Mouse (Mus musculus): ENCODE data around the gene Slc1a4. TPM values are rescaled to one million over a fixed set of nuclear protein-coding genes. Genes with fewer than 3 reads are reported as not detected.

The Slc1a4 gene
- 65.5 and 65.6 TPM in 2 replicates for polyA plus RNA-seq (2015; fragmentation: Nextera tagmentation; extraction: Ambion mirVana)

- Histone ChIP-seq H3K4me1 (replicated peaks) (peaks cover 43% of the 10 kb centered on the region), H3K9ac (peak within 1 kb of the TSS; percentile 87), H3K9me3 (no peaks in the 10 kb centered on the region), H3K4me2 (peak within 1 kb of the TSS; percentile 71), H3K27me3 (no peaks in the 10 kb centered on the region), H3K4me3 (peak within 1 kb of the TSS; percentile 64), H3K36me3 (no peaks in the 10 kb centered on the region), H3K27ac (replicated peaks) (peak within 1 kb of the TSS; percentile 96)
- peak; percentile 99 for ATAC-seq (ENCODE audit: low FRiP score, low read depth)
- under 1% methylated on average over 48 of the region's 48 CpGs for whole genome bisulfite sequencing
These were observed at the start of gene Slc1a4 for GRCm38 (mm10) chr11:20332561-20333514. TSS of gene Slc1a4 (minus strand) at chr11:20332713.

- no peak overlapping the region for H3K27ac ChIP-seq (replicated peaks)
- H3K9me3 ChIP-seq = no peaks in the 10 kb centered on the region
- ATAC-seq (ENCODE audit: low FRiP score, low read depth) = no peak; the same call in 1 of the 2 replicates
- no peaks in the 10 kb centered on the region for H3K4me1 ChIP-seq (replicated peaks)
- no peaks in the 10 kb centered on the region for H3K27me3 ChIP-seq
- no peak overlapping the region for H3K4me2 ChIP-seq
- H3K9ac ChIP-seq = no peak overlapping the region
- 58% methylated on average over 4 of the region's 4 CpGs for WGBS
- H3K4me3 ChIP-seq = no peak overlapping the region
- H3K36me3 ChIP-seq = no peaks in the 10 kb centered on the region
These were observed 47.6 kb upstream of the Slc1a4 start for GRCm38 (mm10) chr11:20380106-20380505.

GRCm38 (mm10) chr11:20376642-20377041 is 44.1 kb upstream of the Slc1a4 start:
- no peaks in the 10 kb centered on the region for H3K27me3 ChIP-seq
- ATAC-seq (ENCODE audit: low FRiP score, low read depth) = no peak
- H3K4me2 ChIP-seq = no peak overlapping the region
- 94% methylated on average over 7 of the region's 7 CpGs for WGBS
- H3K9ac ChIP-seq = no peak overlapping the region
- H3K4me3 ChIP-seq = no peak overlapping the region
- no peak overlapping the region for H3K27ac ChIP-seq (replicated peaks)
- H3K4me1 ChIP-seq (replicated peaks) = no peaks in the 10 kb centered on the region
- H3K9me3 ChIP-seq = no peaks in the 10 kb centered on the region
- H3K36me3 ChIP-seq = no peaks in the 10 kb centered on the region

GRCm38 (mm10) chr11:20372616-20373211 is 40.2 kb upstream of the Slc1a4 start:
- peak; percentile 54; the same call in 1 of the 2 replicates for ATAC-seq (ENCODE audit: low FRiP score, low read depth)
- WGBS = 73% methylated on average over 8 of the region's 8 CpGs

GRCm38 (mm10) chr11:20370486-20370885 is 38.0 kb upstream of the Slc1a4 start:
- no peak for ATAC-seq (ENCODE audit: low FRiP score, low read depth)
- Histone ChIP-seq H3K4me3 (no peak overlapping the region), H3K27ac (replicated peaks) (no peak overlapping the region), H3K27me3 (no peaks in the 10 kb centered on the region), H3K36me3 (no peaks in the 10 kb centered on the region), H3K9me3 (no peaks in the 10 kb centered on the region), H3K9ac (no peak overlapping the region), H3K4me1 (replicated peaks) (no peaks in the 10 kb centered on the region), H3K4me2 (no peak overlapping the region)
- WGBS = 90% methylated on average over 2 of the region's 2 CpGs

More at GRCm38 (mm10) chr11:20372616-20373211, 40.2 kb upstream of the Slc1a4 start:
- no peak overlapping the region for H3K9ac ChIP-seq
- H3K4me2 ChIP-seq = no peak overlapping the region
- no peaks in the 10 kb centered on the region for H3K27me3 ChIP-seq
- no peak overlapping the region for H3K27ac ChIP-seq (replicated peaks)
- H3K4me3 ChIP-seq = no peak overlapping the region
- H3K36me3 ChIP-seq = no peaks in the 10 kb centered on the region
- no peaks in the 10 kb centered on the region for H3K4me1 ChIP-seq (replicated peaks)
- no peaks in the 10 kb centered on the region for H3K9me3 ChIP-seq

GRCm38 (mm10) chr11:20366456-20366855 is 33.9 kb upstream of the Slc1a4 start:
- Histone ChIP-seq H3K9ac (no peak overlapping the region), H3K27ac (replicated peaks) (no peak overlapping the region), H3K4me2 (no peak overlapping the region), H3K4me3 (no peak overlapping the region), H3K4me1 (replicated peaks) (no peaks in the 10 kb centered on the region), H3K36me3 (no peaks in the 10 kb centered on the region), H3K9me3 (no peaks in the 10 kb centered on the region), H3K27me3 (no peaks in the 10 kb centered on the region)
- ATAC-seq (ENCODE audit: low FRiP score, low read depth) = no peak
- 86% methylated on average over 1 of the region's 1 CpGs for WGBS

- WGBS = 86% methylated on average over 3 of the region's 3 CpGs
- Histone ChIP-seq H3K4me2 (no peak overlapping the region), H3K9ac (no peak overlapping the region), H3K27me3 (no peaks in the 10 kb centered on the region), H3K27ac (replicated peaks) (no peak overlapping the region), H3K36me3 (no peaks in the 10 kb centered on the region), H3K9me3 (no peaks in the 10 kb centered on the region), H3K4me3 (no peak overlapping the region), H3K4me1 (replicated peaks) (no peaks in the 10 kb centered on the region)
- ATAC-seq (ENCODE audit: low FRiP score, low read depth) = no peak
These were observed 28.8 kb upstream of the Slc1a4 start for GRCm38 (mm10) chr11:20361354-20361753.

- Histone ChIP-seq H3K9me3 (no peaks in the 10 kb centered on the region), H3K4me1 (replicated peaks) (no peaks in the 10 kb centered on the region), H3K4me2 (no peak overlapping the region), H3K36me3 (no peaks in the 10 kb centered on the region), H3K27ac (replicated peaks) (no peak overlapping the region), H3K27me3 (no peaks in the 10 kb centered on the region), H3K9ac (no peak overlapping the region), H3K4me3 (no peak overlapping the region)
- ATAC-seq (ENCODE audit: low FRiP score, low read depth) = no peak
- WGBS = 71% methylated on average over 9 of the region's 9 CpGs
These were observed 25.4 kb upstream of the Slc1a4 start for GRCm38 (mm10) chr11:20357684-20358447.

GRCm38 (mm10) chr11:20348466-20348865 is 16.0 kb upstream of the Slc1a4 start:
- Histone ChIP-seq H3K27me3 (no peaks in the 10 kb centered on the region), H3K4me2 (no peak overlapping the region), H3K4me3 (no peak overlapping the region), H3K9ac (no peak overlapping the region), H3K36me3 (no peaks in the 10 kb centered on the region), H3K4me1 (replicated peaks) (no peaks in the 10 kb centered on the region), H3K27ac (replicated peaks) (no peak overlapping the region), H3K9me3 (no peaks in the 10 kb centered on the region)
- WGBS = 87% methylated on average over 2 of the region's 2 CpGs
- ATAC-seq (ENCODE audit: low FRiP score, low read depth) = no peak

- no peak for ATAC-seq (ENCODE audit: low FRiP score, low read depth)
- WGBS = 52% methylated on average over 6 of the region's 6 CpGs
- Histone ChIP-seq H3K27ac (replicated peaks) (no peak overlapping the region), H3K9me3 (no peaks in the 10 kb centered on the region), H3K36me3 (no peaks in the 10 kb centered on the region), H3K9ac (no peak overlapping the region), H3K4me3 (no peak overlapping the region), H3K4me2 (no peak overlapping the region), H3K27me3 (no peaks in the 10 kb centered on the region), H3K4me1 (replicated peaks) (no peaks in the 10 kb centered on the region)
These were observed 15.0 kb upstream of the Slc1a4 start for GRCm38 (mm10) chr11:20347548-20347947.

GRCm38 (mm10) chr11:20346369-20346768 is 13.9 kb upstream of the Slc1a4 start:
- no peak overlapping the region for H3K27ac ChIP-seq (replicated peaks)
- H3K4me3 ChIP-seq = no peak overlapping the region
- no peaks in the 10 kb centered on the region for H3K4me1 ChIP-seq (replicated peaks)
- no peaks in the 10 kb centered on the region for H3K36me3 ChIP-seq
- H3K27me3 ChIP-seq = no peaks in the 10 kb centered on the region
- H3K4me2 ChIP-seq = no peak overlapping the region
- 76% methylated on average over 2 of the region's 2 CpGs for WGBS
- no peaks in the 10 kb centered on the region for H3K9me3 ChIP-seq
- no peak for ATAC-seq (ENCODE audit: low FRiP score, low read depth)
- no peak overlapping the region for H3K9ac ChIP-seq

GRCm38 (mm10) chr11:20343952-20344351 is 11.4 kb upstream of the Slc1a4 start:
- Histone ChIP-seq H3K9ac (no peak overlapping the region), H3K4me2 (no peak overlapping the region), H3K4me3 (no peak overlapping the region), H3K4me1 (replicated peaks) (no peaks in the 10 kb centered on the region), H3K36me3 (no peaks in the 10 kb centered on the region), H3K27ac (replicated peaks) (no peak overlapping the region), H3K9me3 (no peaks in the 10 kb centered on the region), H3K27me3 (no peaks in the 10 kb centered on the region)
- WGBS = 96% methylated on average over 4 of the region's 4 CpGs
- ATAC-seq (ENCODE audit: low FRiP score, low read depth) = no peak
